Mouse (Mus musculus) heart, adult 2 months (tissue): Measurements from ENCODE around the gene Pou6f2.

Experiments
- CTCF ChIP-seq: fragments of 200-600 bp; IDR thresholded peaks from 2 replicates; pipeline ENCODE4 v1.8.1; 2022; ENCODE audit warnings: antibody characterized with exemption, mild to moderate bottlenecking, moderate library complexity
- EP300 ChIP-seq: fragments of 200-500 bp; IDR thresholded peaks from 2 replicates; pipeline ENCODE4 v1.6.1; 2011; ENCODE audit warnings: low read depth, low read length, control low read depth; ENCODE audit not compliant: insufficient read depth
- POLR2A ChIP-seq: fragments of 200-500 bp; IDR thresholded peaks from 2 replicates; pipeline ENCODE4 v1.6.1; 2011; ENCODE audit warnings: mild to moderate bottlenecking, low read depth, low read length, control low read depth; ENCODE audit not compliant: insufficient read depth

- no peak for TF ChIP-seq CTCF
- no peak for TF ChIP-seq POLR2A
- no peak for TF ChIP-seq EP300
These were observed 271.4 kb downstream of the Pou6f2 start for GRCm38 (mm10) chr13:18126111-18126510.
